Mouse (Mus musculus) CD4-positive, CD25-positive, alpha-beta regulatory T cell, adult 2 months (primary cell): ENCODE measurements around the gene Gm10959.
"Not testable (repeated sequence)": the region's sequence is repeated elsewhere in the genome, so short reads cannot be mapped to it uniquely, and the experiment has no call there.

Experiments
- DNase-seq: peaks from one replicate; pipeline ENCODE4 v3.0.0-alpha.2; 2012; ENCODE audit warnings: low read depth, low spot score

Gm10959 gene

DNA sequence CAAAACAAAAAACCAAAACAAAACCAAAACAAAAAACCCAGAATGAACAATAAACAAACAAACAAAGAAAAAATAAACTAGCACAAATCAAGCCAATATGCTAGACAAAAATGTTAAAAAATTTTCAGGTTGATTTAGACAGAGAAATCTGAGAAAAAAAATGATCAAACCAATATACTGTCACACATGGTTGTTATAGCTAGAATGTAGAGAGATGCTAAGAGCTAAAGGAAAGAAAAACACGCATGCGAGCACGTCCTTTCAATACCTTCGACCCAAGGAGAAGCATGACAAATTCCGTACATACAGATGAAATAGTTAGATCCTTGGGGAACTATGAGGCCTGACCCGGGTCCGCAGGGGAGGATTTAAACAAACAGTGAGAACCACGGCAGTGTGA, at the start of gene Gm10959:
TSS of gene Gm10959 (minus strand) at position 101 of the 400 bp plus-strand sequence.
- DNase-seq: no peak

DNA sequence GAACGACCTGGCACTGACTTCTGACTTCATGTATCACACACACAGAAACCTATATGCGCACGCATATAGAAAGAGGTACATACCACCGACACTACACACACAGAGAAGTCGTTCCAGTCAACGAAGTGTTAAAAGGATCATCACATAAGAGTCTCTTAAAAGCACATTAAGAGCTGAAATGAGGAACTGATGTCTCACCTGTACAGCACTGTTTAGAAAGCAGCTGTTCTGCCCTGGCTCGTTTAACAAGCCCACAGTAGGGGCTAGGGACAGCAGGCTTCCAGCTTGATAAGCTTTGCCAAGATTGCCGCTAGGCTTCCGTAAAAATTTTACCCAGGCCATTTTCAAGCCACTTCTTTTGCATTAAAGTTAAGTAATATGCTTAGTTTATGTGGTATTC, 49.2 kb upstream of the Gm10959 start:
- no peak for DNase-seq

DNA sequence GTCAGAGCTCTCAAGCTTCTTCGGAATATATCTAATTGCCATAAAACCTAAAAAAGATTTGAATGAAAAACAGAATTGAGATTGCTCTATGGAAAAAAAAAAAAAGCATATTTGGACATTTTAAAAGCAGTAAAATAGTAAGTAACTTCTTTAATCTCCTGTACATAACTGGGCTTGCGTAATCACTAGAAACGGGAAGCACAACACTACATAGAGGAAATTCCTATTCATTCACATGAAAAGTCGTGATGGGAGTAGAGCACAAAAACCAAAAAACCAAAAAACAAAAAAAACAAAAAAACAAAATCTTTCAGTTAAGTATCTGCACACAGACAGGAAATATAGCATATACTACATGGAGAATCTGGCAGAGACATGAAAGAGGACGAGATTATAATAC, 45.1 kb upstream of the Gm10959 start:
- no peak for DNase-seq

DNA sequence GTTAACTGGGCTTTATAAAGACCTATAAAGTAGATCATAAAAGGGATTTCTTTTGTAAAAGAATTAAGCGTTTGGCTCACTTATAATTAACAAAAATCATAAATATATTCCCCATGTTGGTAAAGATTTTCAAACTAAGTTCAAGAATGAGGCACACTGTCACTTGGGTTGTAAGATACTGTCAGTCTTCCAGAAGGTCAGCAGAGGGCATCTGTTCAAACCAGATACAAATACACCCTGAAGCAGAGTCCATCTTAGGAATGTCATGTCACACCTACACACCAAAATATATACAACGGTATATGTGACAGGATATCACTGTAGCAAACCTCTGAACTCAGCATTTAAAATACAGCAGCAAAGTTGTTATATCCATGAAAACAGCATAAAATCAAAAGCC, 31.0 kb upstream of the Gm10959 start:
- no peak for DNase-seq

- DNase-seq: no peak
Measured at GRCm38 (mm10) chr3:122943387-122943890, 24.3 kb upstream of the Gm10959 start.

- peak; percentile 67 for DNase-seq
Measured at GRCm38 (mm10) chr3:122939215-122939614, 20.1 kb upstream of the Gm10959 start.

DNA sequence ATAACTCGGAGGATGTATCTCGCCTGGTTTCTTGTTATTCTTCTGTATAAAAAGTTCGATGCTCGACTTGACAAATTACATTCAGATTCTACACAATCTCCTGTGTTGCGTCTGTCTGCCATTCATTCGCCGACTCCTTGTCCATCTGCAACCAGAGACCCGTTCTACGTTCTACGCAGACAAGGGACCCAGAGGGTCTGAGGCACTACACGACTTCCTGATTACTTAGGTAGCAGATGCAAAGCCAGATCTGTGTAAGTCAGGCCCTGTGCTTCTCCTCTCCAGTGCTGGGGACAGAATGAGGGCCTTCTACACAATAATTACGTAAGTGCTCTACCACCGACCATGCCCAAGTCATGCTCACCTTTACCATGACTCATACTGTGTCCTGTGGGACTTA, 18.0 kb upstream of the Gm10959 start:
- not testable (repeated sequence) for DNase-seq

GRCm38 (mm10) chr3:122932466-122932865, 13.3 kb upstream of the Gm10959 start:
- no peak for DNase-seq

- no peak for DNase-seq
Measured at GRCm38 (mm10) chr3:122929723-122930122, 10.6 kb upstream of the Gm10959 start.

GRCm38 (mm10) chr3:122924009-122924914, 5.1 kb upstream of the Gm10959 start, which contains the start of gene 1810037I17Rik:
1810037I17Rik (plus strand) TSS chr3:122924203.
- DNase-seq: peak; percentile 96

- DNase-seq: no peak
Measured at GRCm38 (mm10) chr3:122923147-122923546, 4.0 kb upstream of the Gm10959 start.

DNA sequence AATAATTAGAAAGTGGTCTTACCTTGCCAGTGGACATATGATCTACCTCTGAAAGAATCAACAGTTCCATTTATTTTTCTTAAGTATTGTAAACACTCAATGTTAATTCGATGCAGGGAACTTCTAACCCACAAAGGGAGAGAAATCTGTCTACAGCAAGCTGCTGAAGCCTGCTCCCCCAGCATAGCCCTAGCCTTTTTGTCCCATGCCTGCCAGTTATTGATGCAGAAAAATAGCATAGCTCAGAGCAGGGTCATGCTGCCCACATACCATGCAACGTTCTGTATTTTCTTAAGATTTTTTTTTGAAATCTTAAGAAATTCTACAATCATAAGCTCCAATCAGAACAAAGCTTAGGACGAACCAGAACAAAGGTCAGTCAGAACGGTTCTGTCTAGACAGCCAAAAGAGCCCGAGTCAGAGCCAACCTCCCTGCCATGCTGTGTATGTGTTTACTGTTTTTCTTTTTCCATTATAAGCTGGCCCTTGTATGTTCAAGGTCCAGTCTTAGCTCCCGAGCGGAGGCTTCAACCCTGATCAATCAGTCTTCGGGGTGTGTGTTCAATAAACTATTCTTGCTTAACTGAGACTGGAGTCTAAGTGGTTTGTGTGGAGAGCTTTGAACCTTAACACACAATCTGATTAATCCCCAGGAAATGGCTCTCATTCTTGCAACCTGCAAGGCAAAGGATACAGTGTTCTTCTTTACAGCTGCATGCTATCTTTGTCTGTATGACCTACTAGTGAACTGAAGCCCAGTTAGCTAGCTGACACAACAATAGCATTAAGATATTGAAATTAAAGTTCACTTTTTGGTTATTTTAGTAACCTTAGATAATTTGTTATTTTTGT, 2.7 kb upstream of the Gm10959 start:
- DNase-seq: no peak

- DNase-seq: no peak
Measured at GRCm38 (mm10) chr3:122920572-122921435, 1.6 kb upstream of the Gm10959 start.

DNA sequence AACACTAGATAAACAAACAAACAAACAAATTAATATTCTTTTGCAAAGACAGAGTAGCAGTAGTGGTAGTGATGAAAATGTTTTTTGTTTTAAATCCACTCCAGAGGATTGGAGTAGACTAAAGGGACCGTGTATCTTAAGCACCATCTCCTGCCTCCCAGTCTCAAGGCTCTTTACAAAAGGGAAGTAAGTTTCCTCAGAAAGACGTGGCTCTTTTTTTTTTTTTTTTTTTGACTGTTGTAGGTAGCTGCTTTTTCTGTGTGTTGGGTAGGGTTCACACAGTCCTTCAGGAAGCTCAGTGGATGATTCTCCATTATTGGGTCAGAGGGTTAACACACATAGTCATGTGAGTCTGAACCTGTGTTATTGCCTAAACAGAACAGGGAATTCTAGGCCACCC, 488 bp downstream of the Gm10959 start:
- no peak for DNase-seq

DNA sequence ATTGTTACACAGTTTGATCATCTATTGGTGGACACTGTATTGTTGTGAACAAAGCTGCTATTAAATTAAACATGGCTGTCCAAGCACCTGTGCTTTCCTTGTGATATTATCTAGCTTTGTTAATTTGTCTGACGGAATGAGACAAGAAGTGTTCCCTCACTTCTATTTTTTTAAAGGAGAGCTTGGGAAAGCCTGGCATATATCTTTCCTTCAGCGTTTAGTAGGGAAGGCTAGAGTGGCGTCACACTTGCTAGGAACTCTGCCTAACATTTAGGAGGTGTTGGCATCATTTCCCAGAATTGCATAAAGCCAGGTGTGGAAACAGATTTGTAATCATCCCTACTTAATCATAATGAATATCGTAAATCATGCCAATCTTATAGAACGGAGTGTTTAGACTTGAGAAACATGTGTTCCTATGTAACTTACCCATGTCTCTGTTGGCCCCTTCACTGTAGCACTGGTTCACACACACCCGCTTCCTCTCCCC, 2.9 kb downstream of the Gm10959 start:
- no peak for DNase-seq

- no peak for DNase-seq
Measured at GRCm38 (mm10) chr3:122915493-122915892, 3.7 kb downstream of the Gm10959 start.

GRCm38 (mm10) chr3:122907841-122908240, 11.3 kb downstream of the Gm10959 start:
- no peak for DNase-seq

DNA sequence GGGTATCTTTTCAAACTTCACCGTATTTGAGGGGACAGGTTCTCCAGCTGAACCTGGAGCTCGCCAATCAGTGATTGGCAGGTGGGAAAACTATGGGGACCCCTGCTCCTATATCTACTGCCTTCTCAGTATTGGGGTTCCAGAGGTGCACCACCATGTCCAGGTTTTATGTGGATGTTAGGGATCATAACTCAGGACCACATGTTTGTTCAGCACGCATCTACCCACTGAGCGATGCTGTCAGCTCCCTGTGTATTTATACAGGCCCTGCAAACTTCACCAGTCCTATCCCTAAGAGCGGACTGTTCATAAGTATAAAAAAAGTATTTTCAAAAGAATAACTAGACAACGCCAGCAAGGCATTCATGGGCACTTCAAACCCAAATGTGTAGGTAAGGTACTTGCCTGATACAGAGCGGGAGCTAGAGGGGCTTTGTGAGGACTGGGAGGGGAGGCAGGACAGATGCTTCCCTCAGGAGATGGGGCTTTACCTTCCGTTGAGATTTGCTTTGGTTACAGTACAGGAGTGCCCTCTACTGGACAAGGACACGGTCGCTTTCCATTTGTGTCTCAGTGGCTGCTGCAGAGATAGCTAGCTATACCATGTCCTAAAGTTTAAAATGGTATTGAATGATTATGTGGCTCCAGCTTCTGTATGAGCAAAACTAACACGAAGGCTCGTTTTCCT, 15.3 kb downstream of the Gm10959 start:
- peak; percentile 65 for DNase-seq

- DNase-seq: no peak
Measured at GRCm38 (mm10) chr3:122898254-122898653, 20.9 kb downstream of the Gm10959 start.

GRCm38 (mm10) chr3:122895189-122895731, 23.9 kb downstream of the Gm10959 start:
- DNase-seq: no peak
